Comparison of ENCODE assay signal across 8 mouse cellular contexts in genomic region chr14:48134344-48134743, GRCm38 (mm10). TPM values are rescaled to one million over a fixed set of nuclear protein-coding genes. Genes with fewer than 3 reads are reported as not detected.
DNase-seq lines count a peak whose midpoint lies in the region; ATAC-seq lines count a peak whose summit lies in the region.
"Had no signal": no experiment of that assay in that cellular context is flagged by ENCODE, and none has a peak within 500 bp of the region (broad histone marks: within the 10 kb centered on the region; RNA-seq: fewer than 3 reads in every experiment).

No protein-coding gene starts in this region.

- 22% methylated on average over 7 of the region's 7 CpGs for WGBS in embryonic facial prominence, embryonic 14.5 days
- 34% methylated on average over 7 of the region's 7 CpGs for WGBS in lung, embryonic 16.5 days

- H3K27ac ChIP-seq in embryonic facial prominence, embryonic 14.5 days (replicated peaks; ENCODE audit: low read depth, low read length), result no peak overlapping the region; the same call in 1 of the 2 replicates
- peak overlapping the region; percentile 18 for H3K27ac ChIP-seq in lung, embryonic 16.5 days (ENCODE audit: low read length)
- H3K27ac ChIP-seq: limb, embryonic 15.5 days had no signal

- H3K4me1 ChIP-seq in embryonic facial prominence, embryonic 14.5 days (ENCODE audit: control insufficient read depth, insufficient read depth, low read length), result peaks cover 70% of the 10 kb centered on the region
- peaks cover 69% of the 10 kb centered on the region for H3K4me1 ChIP-seq in lung, embryonic 16.5 days (replicated peaks; ENCODE audit: control insufficient read depth, insufficient read depth, low read length)

- ATAC-seq in embryonic facial prominence, embryonic 14.5 days (ENCODE audit: low read depth), result no peak
- ATAC-seq in lung, embryonic 16.5 days (ENCODE audit: low read depth), result peak; percentile 54

- peak overlapping the region; percentile 40 for H3K4me2 ChIP-seq in embryonic facial prominence, embryonic 14.5 days (ENCODE audit: low read depth, low read length)
- peak overlapping the region; percentile 45 for H3K4me2 ChIP-seq in lung, embryonic 16.5 days (ENCODE audit: low read depth, low read length)

- H3K27me3 ChIP-seq in embryonic facial prominence, embryonic 14.5 days (replicated peaks; ENCODE audit: control insufficient read depth, insufficient read depth, low read length), result peaks cover 7% of the 10 kb centered on the region
- no peaks in the 10 kb centered on the region for H3K27me3 ChIP-seq in lung, embryonic 16.5 days (ENCODE audit: control insufficient read depth, insufficient read depth, low read depth, low read length)
- H3K27me3 ChIP-seq: limb, embryonic 15.5 days had no signal

- no peak overlapping the region for H3K4me3 ChIP-seq in embryonic facial prominence, embryonic 14.5 days (ENCODE audit: low read depth, low read length)
- no peak overlapping the region for H3K4me3 ChIP-seq in lung, embryonic 16.5 days (ENCODE audit: low read length)
- H3K4me3 ChIP-seq: limb, embryonic 15.5 days had no signal

- 0 out of 2 replicates have a peak overlapping the region, but pooled peaks have one; percentile 21 for H3K9ac ChIP-seq in embryonic facial prominence, embryonic 14.5 days (ENCODE audit: low read depth, low read length)
- no peak overlapping the region for H3K9ac ChIP-seq in lung, embryonic 16.5 days (ENCODE audit: low read length)
- H3K9ac ChIP-seq: limb, embryonic 15.5 days had no signal

- DNase-seq in embryo, embryonic 10 days (ENCODE audit: low spot score), result peak; percentile 81
- DNase-seq in embryonic facial prominence, embryonic 14.5 days (ENCODE audit: low spot score), result peak; percentile 73
- peak; percentile 66 to 77 for DNase-seq in kidney, adult 8-10 months
- no peak for DNase-seq in right cerebral cortex, adult 18-20 months
- DNase-seq in layer of hippocampus, adult 9-11 months, result no peak
- DNase-seq in cerebellum, postnatal 36 days, result no peak

- no peaks in the 10 kb centered on the region for H3K9me3 ChIP-seq in embryonic facial prominence, embryonic 14.5 days (ENCODE audit: control insufficient read depth, low read length)
- no peaks in the 10 kb centered on the region for H3K9me3 ChIP-seq in lung, embryonic 16.5 days (ENCODE audit: control insufficient read depth, low read length)
- H3K9me3 ChIP-seq: limb, embryonic 15.5 days had no signal

- H3K36me3 ChIP-seq in embryonic facial prominence, embryonic 14.5 days (ENCODE audit: control insufficient read depth, insufficient read depth, low read length), result no peaks in the 10 kb centered on the region
- no peaks in the 10 kb centered on the region for H3K36me3 ChIP-seq in lung, embryonic 16.5 days (ENCODE audit: control insufficient read depth, insufficient read depth, low read length)
- H3K36me3 ChIP-seq: limb, embryonic 15.5 days had no signal

RNA-seq across cellular contexts. Expression of gene Peli2, which starts 13.7 kb away (rescaled TPM):
- polyA plus RNA-seq in embryonic facial prominence, embryonic 14.5 days (2014; fragmentation: Nextera tagmentation; extraction: Ambion mirVana), result 5.5 and 6.9 TPM in 2 replicates
- 15.3 and 15.8 TPM in 2 replicates for polyA plus RNA-seq in lung, embryonic 16.5 days (2015; fragmentation: Nextera tagmentation; extraction: Ambion mirVana)

Comparison
In these comparisons a context has a peak if more than half of its experiments do, and no peak if none do; other contexts are left out.
1. DNase-seq: peak in embryo, embryonic 10 days (single experiment), embryonic facial prominence, embryonic 14.5 days (single experiment) and kidney, adult 8-10 months (2 of 2); none in right cerebral cortex, adult 18-20 months (single experiment), layer of hippocampus, adult 9-11 months (single experiment) and cerebellum, postnatal 36 days (0 of 2).